Mouse (Mus musculus) megakaryocyte, embryonic 14.5 days (primary cell): ENCODE measurements around the gene Tbxas1.

Experiments used
- FLI1 ChIP-seq: IDR thresholded peaks from 2 replicates; pipeline ENCODE4 v1.6.1; 2012; ENCODE audit warnings: low read length, inconsistent platforms, mixed read lengths
- GATA1 ChIP-seq: IDR thresholded peaks from 3 replicates; pipeline ENCODE4 v1.6.1; 2012; ENCODE audit warnings: mixed read lengths, low read length, inconsistent platforms, borderline replicate concordance

DNA sequence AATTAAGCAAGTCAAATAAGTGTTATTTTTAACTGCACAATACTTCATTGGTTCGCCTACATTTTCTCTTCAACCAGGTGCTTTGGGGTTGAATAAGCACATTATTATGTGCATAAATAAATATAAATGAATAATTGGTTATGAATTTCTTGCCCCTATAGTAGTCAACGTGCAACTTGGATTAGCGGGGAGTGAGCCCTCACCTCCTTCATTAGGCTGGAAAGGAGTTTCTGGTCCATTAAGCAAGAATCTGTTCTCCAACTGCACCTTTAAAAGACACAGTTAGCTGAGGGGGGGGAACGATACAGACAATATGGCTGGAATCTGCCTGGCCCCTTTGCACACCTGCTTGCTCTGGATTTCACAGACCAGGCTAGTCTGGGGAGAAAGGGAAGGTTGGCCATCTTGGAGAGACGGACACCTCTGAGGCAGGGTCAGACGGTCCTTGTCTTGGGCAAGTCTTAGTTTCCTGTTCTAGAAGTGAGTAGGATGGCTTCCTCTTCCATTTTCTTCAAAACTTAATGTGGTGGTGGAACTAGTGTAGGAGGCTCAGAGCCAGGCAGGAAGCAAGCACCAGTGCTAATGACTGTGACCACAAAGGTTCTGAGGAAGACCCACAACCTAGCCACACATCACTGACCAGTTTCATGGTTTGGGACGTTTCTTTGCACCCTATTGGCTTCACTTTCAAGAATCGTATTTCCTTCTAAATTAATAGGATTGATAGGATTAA, 99.5 kb downstream of the Tbxas1 start:
- TF ChIP-seq GATA1 (no peak), FLI1 (no peak)
